Mouse (Mus musculus): ENCODE measurements around the gene Slc9a1. TPM values are rescaled to one million over a fixed set of nuclear protein-coding genes. Genes with fewer than 3 reads are reported as not detected.

Slc9a1 gene
- polyA plus RNA-seq, 1 experiment from 2014 or later = 10.6 TPM

Small RNAs within 50 kb of the gene (microRNA-seq; reads per million reads assigned to microRNA genes)
- 0.78 reads per million for gene Mir5122

Other genes with a start within 250 kb of the Slc9a1 start
- gene Wasf2, start 239.2 kb upstream of the Slc9a1 start, polyA plus RNA-seq (2014; fragmentation: Nextera tagmentation; extraction: Ambion mirVana) = 120 and 124 TPM in 2 replicates
- 8.7 and 11.6 TPM in 2 replicates for gene Cd164l2, start 157.6 kb upstream of the Slc9a1 start, polyA plus RNA-seq (2014; fragmentation: Nextera tagmentation; extraction: Ambion mirVana)
- gene Gpr3, start 157.2 kb upstream of the Slc9a1 start, polyA plus RNA-seq (2014; fragmentation: Nextera tagmentation; extraction: Ambion mirVana) = not detected in 2 replicates
- gene Map3k6, start 128.9 kb upstream of the Slc9a1 start, polyA plus RNA-seq (2014; fragmentation: Nextera tagmentation; extraction: Ambion mirVana) = 3.1 and 3.4 TPM in 2 replicates
- 9.3 and 10.3 TPM in 2 replicates for gene Sytl1, start 106.6 kb upstream of the Slc9a1 start, polyA plus RNA-seq (2014; fragmentation: Nextera tagmentation; extraction: Ambion mirVana)
- gene Tmem222, start 91.9 kb upstream of the Slc9a1 start, polyA plus RNA-seq (2014; fragmentation: Nextera tagmentation; extraction: Ambion mirVana) = 88.1 and 88.6 TPM in 2 replicates
- 18.5 and 19.9 TPM in 2 replicates for gene Wdtc1, start 16.2 kb upstream of the Slc9a1 start, polyA plus RNA-seq (2014; fragmentation: Nextera tagmentation; extraction: Ambion mirVana)
- 0.39 and 0.45 TPM in 2 replicates for gene Tent5b, start 110.4 kb downstream of the Slc9a1 start, polyA plus RNA-seq (2014; fragmentation: Nextera tagmentation; extraction: Ambion mirVana)
- gene Trnp1, start 128.8 kb downstream of the Slc9a1 start, polyA plus RNA-seq (2014; fragmentation: Nextera tagmentation; extraction: Ambion mirVana) = 2.5 and 3.6 TPM in 2 replicates
- gene Kdf1, start 149.3 kb downstream of the Slc9a1 start, polyA plus RNA-seq (2014; fragmentation: Nextera tagmentation; extraction: Ambion mirVana) = 30.1 and 31.6 TPM in 2 replicates
- 192 and 206 TPM in 2 replicates for gene Nudc, start 176.3 kb downstream of the Slc9a1 start, polyA plus RNA-seq (2014; fragmentation: Nextera tagmentation; extraction: Ambion mirVana)
- gene Nr0b2, start 183.7 kb downstream of the Slc9a1 start, polyA plus RNA-seq (2014; fragmentation: Nextera tagmentation; extraction: Ambion mirVana) = 3.3 and 4.1 TPM in 2 replicates
- 5.5 TPM in 2 replicates for gene Gpatch3, start 205.0 kb downstream of the Slc9a1 start, polyA plus RNA-seq (2014; fragmentation: Nextera tagmentation; extraction: Ambion mirVana)
- 17.7 and 18.9 TPM in 2 replicates for gene Gpn2, start 214.7 kb downstream of the Slc9a1 start, polyA plus RNA-seq (2014; fragmentation: Nextera tagmentation; extraction: Ambion mirVana)
- 158 and 163 TPM in 2 replicates for gene Sfn, start 232.5 kb downstream of the Slc9a1 start, polyA plus RNA-seq (2014; fragmentation: Nextera tagmentation; extraction: Ambion mirVana)